Mouse (Mus musculus) kidney, adult 18-20 months (tissue): ENCODE data around the gene Zfp706.

Experiments
- DNase-seq: peaks from one replicate; pipeline ENCODE4 v3.0.0; 2021

The Zfp706 gene

DNA sequence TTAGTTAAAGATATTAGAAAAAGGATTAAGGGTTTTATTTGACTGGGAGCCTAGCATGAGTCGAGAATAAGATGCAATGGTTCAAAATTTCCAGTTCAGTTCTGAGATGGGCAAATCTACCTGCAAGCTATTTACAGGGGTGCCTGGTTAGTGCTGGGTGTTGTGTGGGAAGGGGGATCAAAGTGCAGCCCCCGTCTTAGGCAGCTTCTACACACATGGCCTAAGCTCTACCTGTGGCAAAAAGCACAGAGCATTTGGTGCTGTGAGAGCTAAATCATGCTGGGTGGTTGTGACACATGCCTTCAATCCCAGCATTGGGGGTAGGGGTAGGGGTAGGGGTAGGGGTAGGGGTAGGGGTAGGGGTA is 32.3 kb downstream of the Zfp706 start:
- no peak for DNase-seq

DNA sequence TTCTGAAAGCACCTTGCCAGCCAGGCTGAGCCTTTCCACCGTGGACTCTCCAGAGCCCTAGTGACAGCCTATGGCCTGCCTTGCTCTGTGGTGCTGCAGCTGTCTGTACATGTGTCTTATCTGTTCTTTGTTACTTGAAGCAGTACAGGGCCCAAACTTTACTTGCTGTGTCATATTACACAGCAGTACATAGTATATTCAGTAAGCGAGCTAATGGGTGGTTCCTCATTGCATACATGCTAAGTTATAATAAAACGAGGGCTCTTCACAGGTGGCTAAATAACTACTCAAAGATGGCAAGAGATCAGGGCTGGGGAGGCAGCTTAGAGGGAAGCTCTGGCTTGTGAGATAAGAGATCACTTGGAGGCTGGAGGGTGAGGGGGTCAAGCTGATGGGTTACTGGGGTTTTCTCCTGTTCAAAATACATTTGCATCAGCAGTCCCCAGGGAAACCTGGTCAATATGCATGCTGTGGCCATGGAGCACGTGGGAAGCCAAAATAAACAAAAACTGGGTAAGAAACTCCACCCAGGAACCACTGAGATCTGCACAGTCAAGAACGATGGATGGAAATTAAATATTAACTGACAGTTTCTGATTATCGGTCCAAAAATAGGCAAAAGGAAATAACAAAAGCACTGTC is 32.8 kb downstream of the Zfp706 start:
- no peak for DNase-seq

DNA sequence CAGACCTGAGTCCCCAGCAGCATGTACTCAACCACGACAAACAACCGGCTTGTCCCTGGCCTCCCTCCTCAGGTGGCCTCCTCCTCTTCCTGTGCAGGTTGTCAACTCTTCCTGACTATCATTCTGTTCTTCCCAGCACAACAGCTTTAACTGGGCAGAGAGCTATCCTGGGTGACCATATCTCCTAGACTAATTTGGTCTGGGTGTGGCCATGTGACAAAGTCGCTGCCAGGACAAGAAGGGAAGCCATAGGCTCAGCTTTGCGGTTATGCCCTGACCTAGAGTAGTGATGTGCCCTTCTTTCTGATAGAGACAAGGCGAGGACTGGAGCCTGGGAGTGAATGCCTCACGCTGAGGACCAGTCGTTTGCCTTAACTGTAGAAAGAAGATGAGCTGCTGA is 33.9 kb downstream of the Zfp706 start:
- no peak for DNase-seq

DNA sequence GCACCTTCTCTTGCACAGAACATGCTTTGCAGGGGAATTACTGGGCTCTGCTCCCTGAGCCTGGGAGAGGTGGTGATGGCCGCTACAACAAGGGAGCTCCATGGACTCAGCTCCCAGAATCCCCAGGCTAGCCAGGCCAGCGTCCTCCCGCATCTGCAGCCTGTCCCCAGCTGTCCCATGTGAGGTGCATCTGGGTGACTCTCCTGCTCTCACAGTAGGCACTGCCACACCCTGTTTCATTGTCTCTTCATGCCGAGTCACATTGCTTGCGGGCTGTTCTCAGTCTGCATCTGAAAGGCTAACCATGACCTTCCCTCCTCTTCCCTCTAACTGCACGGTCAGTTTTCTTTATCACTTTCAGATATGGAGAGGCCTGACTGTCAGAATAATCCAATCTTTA is 34.3 kb downstream of the Zfp706 start:
- DNase-seq: no peak

DNA sequence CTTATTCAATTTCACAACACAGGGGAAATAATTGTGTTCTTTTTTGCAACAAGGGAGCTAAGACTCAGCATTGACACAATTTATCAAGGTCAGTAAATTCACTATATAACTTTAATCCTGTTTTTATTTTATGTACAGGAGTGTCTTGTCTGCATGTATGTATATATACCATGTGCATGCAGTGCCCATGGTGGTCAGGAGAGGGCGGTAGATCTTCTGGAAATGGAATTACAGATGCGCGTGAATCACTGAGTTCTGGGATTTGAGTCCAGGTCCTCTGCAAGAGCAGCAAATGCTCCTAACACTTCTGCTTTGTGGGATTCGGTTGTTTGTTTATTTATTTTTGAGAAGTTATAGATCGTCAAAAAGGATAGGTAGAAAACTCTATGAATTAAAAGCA is 37.8 kb downstream of the Zfp706 start:
- no peak for DNase-seq

DNA sequence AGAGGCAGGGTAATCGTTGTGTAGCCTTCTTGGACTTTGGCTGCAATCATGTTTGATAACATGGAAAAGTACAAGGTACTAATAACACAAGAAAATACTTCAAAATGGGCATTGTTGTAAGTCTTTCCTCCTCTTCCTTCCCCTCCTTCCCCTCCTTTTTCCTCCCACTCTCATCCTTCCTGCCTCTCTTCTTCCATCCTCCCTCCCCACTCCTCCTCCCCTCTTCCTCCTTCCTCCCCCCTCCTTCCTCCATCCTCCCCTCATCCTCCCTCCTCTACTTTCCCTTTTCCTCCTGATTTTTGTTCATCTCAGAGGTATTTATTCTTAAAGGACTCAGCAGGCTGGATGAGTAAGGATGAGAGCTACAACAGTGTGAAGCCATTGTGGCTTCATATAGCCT is 39.3 kb downstream of the Zfp706 start:
- no peak for DNase-seq

DNA sequence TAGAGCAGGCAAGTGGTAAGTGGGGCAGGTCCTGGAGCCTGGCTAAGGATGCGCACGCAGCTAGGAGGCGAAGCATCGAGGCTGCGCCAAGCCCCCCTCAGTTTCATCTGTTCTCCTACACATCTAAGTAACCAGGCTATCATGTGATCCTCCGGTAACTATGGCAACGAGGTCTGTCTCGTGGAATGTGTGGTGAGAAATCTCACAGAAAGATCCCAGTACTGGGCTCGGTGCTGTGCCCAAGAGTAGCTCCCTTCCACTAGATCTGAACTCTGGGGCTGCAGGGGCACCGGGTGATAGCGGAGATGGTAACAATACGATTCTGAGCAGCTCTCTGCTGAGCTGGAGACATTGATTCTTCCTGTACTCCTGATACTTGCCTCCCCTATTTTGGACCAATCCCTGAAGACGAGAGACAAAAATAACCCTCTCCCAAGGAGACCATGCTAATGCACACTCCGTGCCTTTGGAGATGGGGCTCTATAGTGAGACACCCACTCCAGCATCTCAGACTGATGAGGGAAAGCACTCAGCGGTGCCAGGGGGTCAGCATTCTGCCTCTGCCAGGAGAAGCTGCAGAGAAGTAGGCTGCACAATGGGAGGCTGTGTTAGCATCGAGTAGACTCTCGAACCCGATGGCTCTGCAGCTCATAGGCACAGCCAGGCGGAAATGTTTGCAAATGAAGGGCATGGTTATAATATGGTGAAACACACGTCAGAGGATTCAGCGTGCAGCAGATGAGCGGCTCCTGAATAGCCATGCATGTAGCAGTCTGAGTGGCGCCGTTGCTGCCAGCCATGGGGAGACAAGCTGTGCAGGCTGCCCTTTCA is 40.0 kb downstream of the Zfp706 start:
- DNase-seq: no peak

DNA sequence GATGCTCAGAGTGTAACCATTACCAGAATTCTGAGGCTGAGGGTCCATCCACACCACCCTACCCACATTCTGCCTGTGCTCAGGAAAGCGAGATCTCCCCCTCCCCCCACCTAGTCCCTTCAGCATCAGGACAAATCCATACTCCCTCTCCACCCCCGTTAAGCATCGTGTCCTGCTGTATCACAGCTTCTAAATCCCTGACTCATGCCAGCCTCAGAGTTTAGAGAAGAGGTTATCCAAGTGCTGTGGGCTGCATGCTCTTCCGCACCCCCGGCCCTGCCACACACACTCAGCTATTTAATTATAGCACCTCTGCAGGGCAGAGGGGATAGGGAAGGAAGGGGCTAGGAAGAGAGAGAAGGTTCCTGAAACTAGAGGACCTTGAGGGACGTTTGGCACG is 40.6 kb downstream of the Zfp706 start:
- DNase-seq: no peak

DNA sequence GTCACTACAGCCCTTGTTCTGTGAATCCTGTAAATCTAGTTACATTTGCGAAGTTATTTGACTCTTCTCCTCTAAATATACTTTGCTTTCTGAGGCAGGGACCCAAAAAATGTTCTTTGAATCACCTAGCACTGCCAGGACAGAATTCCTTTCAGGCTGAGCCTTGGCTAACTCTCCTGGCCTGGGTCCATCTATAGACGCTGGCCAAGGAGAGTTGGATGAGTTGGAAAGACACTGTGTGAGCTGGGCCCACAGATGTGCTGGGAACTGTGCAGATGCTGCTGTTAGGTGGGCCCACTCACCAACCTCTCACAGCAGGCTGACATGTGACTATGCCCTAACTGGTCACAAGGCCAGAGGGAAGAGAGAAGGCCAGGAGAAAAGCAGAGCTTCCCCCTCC is 41.1 kb downstream of the Zfp706 start:
- no peak for DNase-seq

DNA sequence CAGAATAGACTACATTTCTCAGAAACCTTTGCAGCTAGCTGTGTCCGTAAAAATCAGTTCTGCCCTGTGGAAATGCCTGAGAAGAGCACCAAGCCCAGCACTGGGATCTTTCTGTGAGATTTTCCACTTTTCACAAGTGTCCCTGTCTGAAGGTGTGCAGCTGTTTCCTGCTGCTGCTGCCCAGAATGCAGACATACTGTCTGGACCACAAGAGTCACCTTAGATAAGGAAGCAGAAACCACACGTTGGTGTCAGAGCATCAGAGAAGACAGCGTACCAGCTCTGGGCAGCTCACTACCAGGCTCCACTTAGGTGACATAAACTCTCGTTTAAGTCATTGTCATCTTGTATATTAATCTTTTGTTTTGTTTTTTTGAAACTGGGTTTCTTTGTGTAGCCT is 41.8 kb downstream of the Zfp706 start:
- DNase-seq: no peak

DNA sequence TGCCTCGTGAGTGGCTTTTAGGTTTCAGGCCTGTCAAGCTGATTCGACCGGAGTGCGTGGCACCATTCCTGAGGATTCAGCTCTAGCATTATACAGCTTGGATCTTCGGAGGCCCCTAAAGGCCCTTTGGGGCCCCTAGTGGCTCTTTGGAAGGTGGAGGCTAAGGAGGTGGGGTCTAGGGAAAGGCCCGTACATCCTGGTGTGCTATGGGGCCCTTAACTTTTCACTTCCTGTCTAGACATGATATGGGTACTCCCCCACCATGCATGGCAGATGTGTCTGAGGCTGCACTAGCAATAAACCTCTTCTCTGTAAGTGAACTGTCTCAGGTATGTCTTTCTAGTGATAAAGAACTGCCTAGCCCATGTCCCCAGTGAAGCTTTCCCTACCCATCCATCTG is 44.6 kb downstream of the Zfp706 start:
- DNase-seq: no peak

DNA sequence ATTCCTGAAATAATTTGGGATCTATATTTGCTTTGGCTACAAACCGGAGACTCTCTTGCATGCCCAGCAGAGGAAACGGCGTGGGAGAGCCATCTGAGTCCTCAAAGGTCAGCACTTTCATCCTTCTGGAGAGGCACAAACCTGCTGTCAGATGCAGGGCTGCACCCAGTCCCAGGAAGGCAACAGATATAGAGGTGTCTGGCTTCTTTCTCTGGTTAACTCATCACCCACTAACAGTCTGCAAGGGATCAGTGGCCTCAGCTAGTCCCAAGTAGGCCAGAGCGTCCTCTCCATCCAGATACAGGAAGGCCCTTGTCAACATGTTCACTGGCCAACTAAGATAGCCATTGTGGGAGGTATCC is 46.7 kb downstream of the Zfp706 start:
- no peak for DNase-seq

DNA sequence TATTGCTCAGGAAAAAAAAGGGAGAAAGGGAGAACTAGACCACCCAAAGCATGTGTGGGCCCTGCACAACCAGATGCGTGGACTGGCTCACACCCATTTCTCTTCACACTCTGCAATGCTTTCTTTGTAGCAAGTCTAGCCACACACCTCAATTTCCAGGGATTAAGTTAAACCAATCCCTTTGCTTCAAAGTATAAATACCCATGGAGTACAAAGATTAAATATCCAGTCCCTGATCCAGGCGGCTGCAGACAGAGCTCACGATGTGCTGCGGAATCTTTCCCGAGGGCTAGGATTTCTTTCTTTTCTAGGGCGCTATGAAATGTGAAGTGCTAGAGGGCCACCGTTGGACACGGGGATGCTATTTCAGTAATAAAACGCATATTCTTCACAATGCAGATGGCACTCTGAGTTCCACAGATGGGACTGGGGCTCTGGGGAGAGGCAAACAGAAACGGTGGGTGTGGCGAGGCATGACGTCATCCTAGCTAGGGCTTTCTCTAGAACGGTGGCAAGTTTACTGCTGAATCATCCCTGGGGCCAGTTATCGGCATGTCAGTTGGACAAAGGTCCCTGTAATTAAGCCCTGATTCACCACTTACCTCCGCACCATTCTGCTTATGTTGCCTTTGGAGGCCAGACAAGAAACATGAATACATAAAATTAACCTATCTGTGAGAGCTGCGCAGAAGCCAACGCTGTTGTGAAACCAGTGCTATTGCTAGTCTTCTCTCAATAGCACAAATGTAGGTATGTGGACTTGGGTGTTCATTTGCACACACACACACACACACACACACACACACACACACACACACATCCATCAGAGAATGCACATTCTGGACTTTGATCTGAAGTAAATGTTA is 47.3 kb downstream of the Zfp706 start:
- peak; percentile 56 for DNase-seq

DNA sequence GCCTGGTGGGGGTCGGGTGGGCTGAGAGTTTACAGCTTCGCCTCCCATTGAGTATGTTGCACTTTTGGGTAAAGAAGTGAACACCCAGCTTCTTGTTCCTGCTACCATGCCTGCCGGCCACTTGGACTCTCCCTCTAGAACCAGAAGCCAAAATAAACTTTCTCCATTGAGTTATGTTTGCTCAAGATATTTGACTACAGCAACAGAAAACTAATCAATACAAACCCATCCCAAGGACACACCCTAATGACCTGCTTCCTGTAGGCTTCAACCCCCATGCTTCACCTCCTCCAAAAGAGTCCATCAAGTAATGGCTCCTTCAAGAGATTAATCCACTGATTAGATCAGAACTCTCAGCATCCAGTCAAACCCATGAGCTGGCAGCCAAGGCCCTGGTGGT is 51.4 kb downstream of the Zfp706 start:
- DNase-seq: no peak

DNA sequence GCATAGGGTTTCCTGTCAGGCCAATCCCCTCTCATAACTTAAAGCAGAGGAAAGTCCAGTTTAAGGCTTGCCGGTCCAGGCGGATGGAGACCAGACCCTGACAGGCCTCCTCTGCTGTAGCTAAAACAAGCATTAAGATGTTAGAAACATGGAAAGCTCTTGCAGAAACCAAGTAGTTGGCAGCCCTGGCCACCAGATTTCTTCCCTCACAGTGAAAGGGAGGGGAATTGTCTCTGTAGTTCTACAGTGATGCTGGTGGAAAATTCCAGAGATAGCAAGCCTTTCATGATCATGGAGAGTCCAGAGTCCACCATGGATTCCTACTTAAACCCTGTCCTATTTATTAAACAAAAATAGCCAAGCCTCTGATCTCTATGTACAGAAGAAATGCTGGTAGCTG is 57.3 kb downstream of the Zfp706 start:
- no peak for DNase-seq

DNA sequence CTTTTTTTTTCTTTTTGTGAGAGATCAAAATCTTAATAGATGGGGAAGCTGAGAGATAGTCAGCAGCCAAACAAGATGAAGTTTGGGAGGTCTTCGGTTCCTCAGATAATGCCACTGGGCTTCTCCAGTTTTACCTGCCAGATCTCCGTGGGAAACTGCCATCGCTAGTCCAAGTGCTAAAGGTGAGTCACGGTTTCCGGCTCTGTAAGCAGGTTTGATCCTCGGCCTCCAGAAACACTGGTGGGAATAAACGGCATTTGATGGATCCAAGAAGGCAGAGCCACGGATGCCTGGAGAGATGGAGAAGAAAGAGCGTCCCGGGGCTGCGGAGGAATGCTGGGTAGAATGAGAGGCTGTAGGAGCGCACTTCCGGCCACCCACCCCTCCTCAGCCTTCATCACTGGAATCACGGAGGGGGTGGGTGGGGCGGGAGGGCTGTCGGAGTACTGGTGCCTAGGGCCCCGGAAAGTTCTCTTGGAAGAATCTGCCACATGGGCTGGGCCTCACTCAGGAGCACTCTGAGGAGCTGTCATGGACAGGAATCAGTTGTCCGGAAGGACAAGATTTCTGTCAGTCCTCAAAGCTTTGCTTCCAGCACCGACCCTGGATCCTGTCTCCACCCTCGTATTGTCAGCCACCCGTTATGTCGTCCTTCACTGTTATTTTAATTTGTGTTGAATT is 58.6 kb downstream of the Zfp706 start:
- DNase-seq: no peak
